Mouse (Mus musculus): ENCODE results near the gene Myh4.

Gene Myh4

GRCm38 (mm10) chr11:67237481-67238079, at the start of gene Myh4:
TSS of gene Myh4 (plus strand) at chr11:67238029.
- 0 out of 2 replicates have a peak, but pooled peaks have one; percentile 17 for ATAC-seq (ENCODE audit: low TSS enrichment)

GRCm38 (mm10) chr11:67190316-67190715, 47.5 kb upstream of the Myh4 start:
- ATAC-seq (ENCODE audit: low TSS enrichment): peak; percentile 88

GRCm38 (mm10) chr11:67190814-67191213, 47.0 kb upstream of the Myh4 start:
- peak; percentile 27; the same call in 1 of the 2 replicates for ATAC-seq (ENCODE audit: low TSS enrichment)

- ATAC-seq (ENCODE audit: low TSS enrichment): no peak
Observed at GRCm38 (mm10) chr11:67191496-67191895, 46.3 kb upstream of the Myh4 start.

- ATAC-seq (ENCODE audit: low TSS enrichment): no peak
Observed at GRCm38 (mm10) chr11:67199321-67199720, 38.5 kb upstream of the Myh4 start.

- no peak for ATAC-seq (ENCODE audit: low TSS enrichment)
Observed at GRCm38 (mm10) chr11:67199752-67200151, 38.1 kb upstream of the Myh4 start, which contains the start of gene Myh1. TSS of gene Myh1 (plus strand) at chr11:67200052.

- ATAC-seq (ENCODE audit: low TSS enrichment): peak; percentile 87
Observed at GRCm38 (mm10) chr11:67204766-67205165, 33.1 kb upstream of the Myh4 start.

GRCm38 (mm10) chr11:67221803-67222202, 16.0 kb upstream of the Myh4 start:
- peak; percentile 72; the same call in 1 of the 2 replicates for ATAC-seq (ENCODE audit: low TSS enrichment)

- no peak for ATAC-seq (ENCODE audit: low TSS enrichment)
Observed at GRCm38 (mm10) chr11:67224466-67224865, 13.4 kb upstream of the Myh4 start.

- ATAC-seq (ENCODE audit: low TSS enrichment): peak; percentile 70
Observed at GRCm38 (mm10) chr11:67228731-67229130, 9.1 kb upstream of the Myh4 start.

- peak; percentile 91 for ATAC-seq (ENCODE audit: low TSS enrichment)
Observed at GRCm38 (mm10) chr11:67229166-67229565, 8.7 kb upstream of the Myh4 start.

GRCm38 (mm10) chr11:67229946-67230345, 7.9 kb upstream of the Myh4 start:
- no peak for ATAC-seq (ENCODE audit: low TSS enrichment)

- ATAC-seq (ENCODE audit: low TSS enrichment): peak; percentile 78; the same call in 1 of the 2 replicates
Observed at GRCm38 (mm10) chr11:67235639-67236358, 2.0 kb upstream of the Myh4 start.

GRCm38 (mm10) chr11:67236799-67237198, 1.0 kb upstream of the Myh4 start:
- no peak for ATAC-seq (ENCODE audit: low TSS enrichment)

- ATAC-seq (ENCODE audit: low TSS enrichment): no peak
Observed at GRCm38 (mm10) chr11:67241051-67241450, 3.2 kb downstream of the Myh4 start.

- peak; percentile 93 for ATAC-seq (ENCODE audit: low TSS enrichment)
Observed at GRCm38 (mm10) chr11:67253691-67254090, 15.9 kb downstream of the Myh4 start.

GRCm38 (mm10) chr11:67257048-67257447, 19.2 kb downstream of the Myh4 start:
- ATAC-seq (ENCODE audit: low TSS enrichment): no peak

GRCm38 (mm10) chr11:67260956-67261355, 23.1 kb downstream of the Myh4 start:
- no peak for ATAC-seq (ENCODE audit: low TSS enrichment)

GRCm38 (mm10) chr11:67276601-67277174, 38.9 kb downstream of the Myh4 start, which contains the start of gene Myh8:
TSS of gene Myh8 (plus strand) at chr11:67277124.
- ATAC-seq (ENCODE audit: low TSS enrichment): no peak

GRCm38 (mm10) chr11:67293440-67293839, 55.6 kb downstream of the Myh4 start:
- ATAC-seq (ENCODE audit: low TSS enrichment): peak; percentile 73

Data from frontal cortex, adult (tissue).